Mouse (Mus musculus) left cerebral cortex, adult 18-20 months (tissue): Measurements from ENCODE around the gene Htra2. TPM values are rescaled to one million over a fixed set of nuclear protein-coding genes. Genes with fewer than 3 reads are reported as not detected.
A peak's percentile ranks its signal among the peaks of the same experiment; 100 is the strongest.

Experiments
- DNase-seq, 2 experiments: peaks; one replicate each; pipeline ENCODE4 v3.0.0; 2021 to 2022; ENCODE audit warnings: low spot score in 2 of 2, mixed read lengths in 1 of 2
- total RNA-seq, 2 experiments: library from RNA; stranded (reverse); gene quantifications; 2 replicates each; pipeline ENCODE4 v1.2.3; 2021

Gene Htra2
- total RNA-seq, 2 experiments from 2014 or later = 37.7 to 46.2 TPM

DNA sequence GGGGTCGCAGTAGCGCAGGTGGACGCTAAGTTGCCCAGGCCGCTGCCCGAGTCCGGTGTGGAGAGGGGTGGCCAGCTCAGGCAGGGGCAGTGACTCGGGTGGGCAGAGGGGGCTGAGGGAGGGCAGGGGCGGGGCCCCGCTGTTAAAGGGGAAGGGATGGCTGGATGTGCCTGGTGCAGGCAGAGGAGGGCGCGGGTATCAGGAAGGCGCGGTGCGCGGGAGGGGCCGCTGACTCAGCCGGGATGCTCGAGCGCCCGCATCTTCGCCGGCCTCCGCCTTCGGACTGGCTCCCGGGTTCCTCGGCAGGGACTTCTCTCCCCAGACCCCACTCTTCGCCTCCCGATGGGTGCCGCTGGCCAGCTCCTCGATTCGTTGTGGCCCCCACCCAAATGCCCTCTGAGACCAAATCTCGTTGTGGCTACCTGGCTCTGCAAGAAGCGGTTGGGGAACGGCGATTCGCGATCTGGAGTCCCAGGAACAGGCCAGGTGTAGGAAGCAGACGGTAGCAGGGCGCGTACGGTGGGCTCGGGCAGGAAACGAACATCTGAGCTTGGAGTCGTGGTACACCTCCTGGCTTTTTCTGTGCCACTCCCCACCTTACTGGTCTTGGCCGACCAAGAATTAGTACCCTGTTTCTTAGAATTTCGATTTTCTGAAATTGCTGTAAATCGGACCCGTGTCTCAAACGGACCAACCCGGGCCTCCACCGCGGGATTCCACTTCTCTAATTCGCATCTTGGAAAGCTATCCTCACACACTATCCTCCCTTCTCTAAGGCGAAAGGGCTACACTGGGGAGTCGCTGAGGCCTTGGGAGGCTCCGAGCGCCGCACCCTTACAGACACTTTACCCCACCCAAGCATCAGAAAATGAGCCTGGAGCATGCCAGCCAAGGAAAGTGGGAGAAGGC is 15.5 kb upstream of the Htra2 start:
- DNase-seq = no peak

- DNase-seq = no peak
Measured at GRCm38 (mm10) chr6:83070247-83070310, 15.0 kb upstream of the Htra2 start, which contains the start of gene Tlx2. Tlx2 (minus strand) TSS chr6:83070293.

- DNase-seq = no peak
Measured at GRCm38 (mm10) chr6:83069488-83070246, 14.6 kb upstream of the Htra2 start.

DNA sequence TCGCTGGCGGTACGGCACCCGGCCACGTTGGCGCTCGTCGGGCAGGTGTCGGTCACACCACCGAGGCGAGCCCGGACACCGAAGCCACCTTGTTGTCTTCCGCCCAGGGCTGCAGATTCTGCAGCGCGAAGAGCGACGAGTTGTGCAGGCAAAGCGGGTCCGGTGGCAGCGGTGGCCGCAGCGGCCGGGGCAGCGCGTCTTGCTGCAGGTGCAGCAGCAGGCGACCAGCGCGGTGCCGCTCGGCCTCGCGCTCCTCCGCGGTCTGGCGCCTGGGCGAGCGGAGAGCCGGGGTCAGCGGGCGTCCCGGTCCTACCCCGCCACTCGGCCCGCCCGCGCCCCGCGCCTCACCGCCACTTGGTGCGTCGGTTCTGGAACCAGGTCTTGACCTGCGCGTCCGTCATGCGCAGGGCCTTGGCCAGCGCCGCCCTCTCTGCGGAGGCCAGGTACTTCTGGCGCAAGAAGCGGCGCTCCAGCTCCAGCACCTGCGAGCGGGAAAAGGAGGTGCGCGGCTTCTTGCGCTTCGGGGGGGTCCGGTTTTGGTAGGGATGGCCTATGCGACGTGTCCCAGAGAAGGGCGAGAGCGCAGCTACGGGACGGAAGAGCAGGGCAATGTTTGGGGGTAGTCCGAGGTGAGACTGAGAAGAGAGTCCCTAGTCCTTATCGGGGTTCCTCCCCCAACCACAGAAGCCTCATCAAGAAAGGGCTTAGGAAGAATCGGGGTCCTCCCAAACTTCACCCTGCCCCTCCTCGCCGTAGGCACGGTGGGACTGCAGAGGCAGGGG is 13.8 kb upstream of the Htra2 start:
- no peak for DNase-seq

DNA sequence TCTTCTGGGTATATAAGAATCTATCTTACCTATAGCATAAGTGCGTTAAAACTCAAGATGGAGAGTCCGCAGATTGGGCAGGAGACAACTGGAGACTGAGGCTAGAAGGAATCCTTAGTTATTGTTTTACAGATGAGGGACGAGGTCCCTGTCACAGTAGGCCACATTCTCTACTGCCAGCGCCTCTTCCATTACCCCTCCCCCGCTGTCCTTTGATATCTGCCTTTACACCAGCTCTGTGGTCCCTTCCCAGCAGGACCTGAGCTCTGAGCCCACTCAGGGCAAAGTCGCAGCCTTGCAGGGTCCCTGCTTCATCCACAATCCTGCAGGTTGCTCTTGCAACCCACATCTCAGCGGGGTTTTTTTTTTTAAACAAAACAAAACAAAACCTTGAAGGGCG is 13.1 kb upstream of the Htra2 start:
- no peak for DNase-seq

DNA sequence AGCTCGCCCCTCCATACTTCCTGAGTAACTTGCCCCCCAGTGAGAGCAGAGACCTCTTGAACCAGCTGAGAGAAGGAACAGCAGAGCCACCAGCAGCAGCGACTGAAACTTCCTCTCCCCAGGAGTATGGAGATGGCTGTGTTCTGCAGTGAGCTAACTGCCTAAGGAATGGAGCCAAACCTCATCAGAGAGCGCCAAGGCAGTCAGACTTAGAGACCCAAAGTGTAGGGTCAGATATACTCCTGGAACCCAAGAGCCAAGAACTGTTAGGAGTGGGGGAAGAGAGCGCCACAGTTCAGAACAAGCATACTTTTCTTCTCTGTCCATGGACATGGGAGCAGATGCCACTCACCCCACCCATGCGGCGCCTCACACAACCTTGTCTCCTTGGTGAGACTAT is 11.4 kb upstream of the Htra2 start:
- no peak for DNase-seq

GRCm38 (mm10) chr6:83065995-83066394 is 10.9 kb upstream of the Htra2 start:
- DNase-seq = no peak

- no peak for DNase-seq
Measured at GRCm38 (mm10) chr6:83058725-83059124, 3.7 kb upstream of the Htra2 start.

DNA sequence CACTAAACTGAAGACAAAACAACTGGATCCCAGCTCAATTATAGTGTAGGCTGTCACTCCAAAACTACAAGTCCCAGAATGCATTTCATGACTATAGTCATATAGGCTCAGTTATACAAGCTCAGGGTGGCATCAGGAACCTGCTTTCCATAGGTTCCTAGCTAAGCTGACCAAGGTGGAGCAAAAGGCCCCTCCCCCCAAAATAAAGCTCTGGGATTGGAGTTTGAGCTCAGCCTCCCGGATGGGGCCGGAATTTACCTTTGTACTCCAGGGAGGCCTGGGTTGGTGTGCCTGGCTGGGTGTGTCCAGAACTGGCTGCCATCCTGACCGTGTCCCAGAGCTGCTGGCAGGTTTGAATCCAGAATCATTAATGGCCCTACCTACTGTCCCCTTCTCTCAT is 2.7 kb upstream of the Htra2 start, which contains the start of gene Dqx1:
TSS of gene Dqx1 (plus strand) at position 55 of the 400 bp plus-strand sequence.
- peak in 1 of 2 experiments; percentile 40 for DNase-seq

GRCm38 (mm10) chr6:83054074-83054851 is 810 bp downstream of the Htra2 start, which contains the start of gene Aup1:
Aup1 (plus strand) TSS chr6:83054521.
- DNase-seq = peak; percentile 97 to 98

GRCm38 (mm10) chr6:83053136-83053960 is 1.7 kb downstream of the Htra2 start:
- peak; percentile 38 to 49 for DNase-seq

- DNase-seq = no peak
Measured at GRCm38 (mm10) chr6:83049367-83049766, 5.7 kb downstream of the Htra2 start.

DNA sequence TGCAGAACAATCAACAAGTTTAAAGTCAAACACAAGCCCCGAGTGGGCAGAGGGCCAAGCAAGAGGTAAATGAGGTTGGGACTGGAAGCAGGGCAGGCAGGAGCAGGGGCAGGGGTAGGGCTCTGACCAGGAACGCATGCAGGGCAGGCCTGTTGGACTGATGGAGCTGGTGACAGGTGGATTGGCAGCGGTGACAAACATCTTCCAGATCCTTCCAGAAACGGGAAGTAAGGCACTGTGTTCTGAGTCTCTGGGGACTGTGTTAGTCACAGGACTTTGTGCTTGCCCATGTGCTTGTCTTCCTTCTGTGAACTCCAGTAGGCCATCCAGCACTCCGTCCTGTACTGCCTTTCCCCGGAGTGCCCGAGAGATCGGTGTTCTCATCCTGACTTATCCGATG is 10.3 kb downstream of the Htra2 start:
- no peak for DNase-seq

- no peak for DNase-seq
Measured at GRCm38 (mm10) chr6:83043993-83044392, 11.1 kb downstream of the Htra2 start.

GRCm38 (mm10) chr6:83043561-83043960 is 11.5 kb downstream of the Htra2 start:
- no peak for DNase-seq

GRCm38 (mm10) chr6:83040601-83041000 is 14.5 kb downstream of the Htra2 start:
- no peak for DNase-seq

DNA sequence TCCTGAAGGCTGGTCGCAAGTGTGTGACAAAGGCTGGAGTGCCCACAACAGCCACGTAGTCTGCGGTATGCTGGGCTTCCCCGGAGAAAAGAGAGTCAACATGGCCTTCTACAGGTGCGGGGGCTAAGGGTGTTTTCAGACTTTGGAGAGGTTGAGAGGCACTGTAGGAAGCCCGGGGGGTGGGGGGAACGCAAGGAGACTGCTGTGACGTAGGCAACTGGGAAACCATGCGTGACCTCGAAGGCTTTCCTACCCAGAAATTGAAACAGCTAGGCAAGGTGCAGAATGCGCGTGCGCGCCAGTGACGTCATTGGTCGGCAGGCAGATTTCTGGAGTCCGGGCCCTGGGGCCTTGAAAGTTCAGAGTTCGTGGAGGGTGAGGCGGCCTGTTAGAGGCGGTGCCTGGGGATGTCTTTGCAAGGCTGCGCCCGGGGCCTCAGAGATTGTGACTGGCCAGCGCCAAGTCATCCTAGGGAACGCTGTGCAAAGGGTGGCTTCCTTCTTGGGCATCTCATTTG is 16.5 kb downstream of the Htra2 start:
- DNase-seq = peak; percentile 84 to 93

DNA sequence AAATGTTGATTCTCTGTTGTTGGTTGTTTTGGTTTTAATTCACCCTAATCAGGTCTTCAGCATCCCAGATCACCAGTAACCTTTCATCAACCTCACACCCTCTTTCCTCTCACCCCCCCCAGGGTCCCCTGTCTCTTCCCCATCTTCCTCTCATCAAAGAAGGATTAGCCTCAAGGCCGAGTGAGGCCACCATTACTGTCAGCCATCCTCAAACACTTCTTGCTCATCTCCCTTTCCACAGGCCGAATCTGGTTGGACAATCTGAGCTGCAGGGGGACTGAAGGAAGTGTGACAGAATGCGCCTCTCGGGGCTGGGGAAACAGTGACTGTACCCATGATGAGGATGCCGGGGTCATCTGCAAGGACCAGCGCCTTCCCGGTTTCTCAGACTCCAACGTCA is 17.9 kb downstream of the Htra2 start:
- DNase-seq = no peak

DNA sequence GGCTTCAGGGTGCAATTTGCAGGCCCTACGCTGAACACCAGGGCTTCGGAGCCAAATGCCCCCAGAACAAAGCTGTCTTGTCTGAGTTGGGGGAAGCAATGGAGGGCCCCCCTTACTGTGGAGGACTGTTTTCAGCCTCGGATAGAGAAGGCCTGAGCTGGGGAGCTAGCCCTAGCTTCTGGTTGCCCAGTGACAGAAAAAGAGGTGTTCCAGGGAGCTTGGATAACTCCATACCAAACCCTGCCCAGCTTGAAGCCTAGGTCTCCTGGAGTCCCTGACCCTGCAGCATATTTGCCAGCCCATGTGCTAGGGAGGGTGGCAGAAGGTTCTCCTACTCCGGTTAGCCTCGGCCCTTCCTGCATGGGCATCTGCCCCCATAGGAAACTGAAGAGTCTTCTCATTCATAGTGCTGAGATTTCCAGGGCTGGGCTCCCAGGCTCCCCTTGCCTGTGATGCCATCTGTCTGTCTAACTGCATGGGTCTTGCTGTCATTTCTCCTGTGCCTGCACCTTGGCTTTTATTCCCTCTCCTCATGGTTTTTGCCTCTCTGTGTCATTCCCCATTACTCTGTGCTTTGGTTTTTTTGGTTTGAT is 20.5 kb downstream of the Htra2 start:
- DNase-seq = no peak
